Mouse (Mus musculus): ENCODE measurements around the gene Polr1a. TPM values are rescaled to one million over a fixed set of nuclear protein-coding genes. Genes with fewer than 3 reads are reported as not detected.

Polr1a gene
- polyA plus RNA-seq, 1 experiment from 2014 or later = 17.2 TPM

GRCm38 (mm10) chr6:71997215-71997614 is 88.4 kb downstream of the Polr1a start:
- DNase-seq (ENCODE audit: low spot score) = no peak

- no peak for DNase-seq (ENCODE audit: low spot score)
These were observed 91.2 kb downstream of the Polr1a start for GRCm38 (mm10) chr6:71999917-72000512.

GRCm38 (mm10) chr6:72001220-72001777 is 92.4 kb downstream of the Polr1a start:
- DNase-seq (ENCODE audit: low spot score) = no peak

GRCm38 (mm10) chr6:72007411-72008212 is 98.8 kb downstream of the Polr1a start:
- no peak for DNase-seq (ENCODE audit: low spot score)

GRCm38 (mm10) chr6:72008213-72008655 is 99.4 kb downstream of the Polr1a start:
- DNase-seq (ENCODE audit: low spot score) = no peak

GRCm38 (mm10) chr6:72009454-72009853 is 100.6 kb downstream of the Polr1a start:
- no peak for DNase-seq (ENCODE audit: low spot score)

- DNase-seq (ENCODE audit: low spot score) = no peak
These were observed 105.2 kb downstream of the Polr1a start for GRCm38 (mm10) chr6:72014033-72014432.

- no peak for DNase-seq (ENCODE audit: low spot score)
These were observed 109.2 kb downstream of the Polr1a start for GRCm38 (mm10) chr6:72018052-72018451.

- DNase-seq (ENCODE audit: low spot score) = no peak
These were observed 116.6 kb downstream of the Polr1a start for GRCm38 (mm10) chr6:72025497-72025896.

GRCm38 (mm10) chr6:72028079-72028478 is 119.2 kb downstream of the Polr1a start:
- DNase-seq (ENCODE audit: low spot score) = no peak

GRCm38 (mm10) chr6:72029674-72030073 is 120.8 kb downstream of the Polr1a start:
- DNase-seq (ENCODE audit: low spot score) = no peak

Other genes starting within 250 kb of the Polr1a start
- gene Reep1, start 201.5 kb upstream of the Polr1a start, polyA plus RNA-seq (2015; fragmentation: Nextera tagmentation; extraction: Ambion mirVana) = 2.2 and 2.4 TPM in 2 replicates
- gene Mrpl35, start 82.1 kb upstream of the Polr1a start, polyA plus RNA-seq (2015; fragmentation: Nextera tagmentation; extraction: Ambion mirVana) = 87.0 and 95.4 TPM in 2 replicates
- gene Immt, start 77.7 kb upstream of the Polr1a start, polyA plus RNA-seq (2015; fragmentation: Nextera tagmentation; extraction: Ambion mirVana) = 151 and 157 TPM in 2 replicates
- gene Ptcd3, start 303 bp upstream of the Polr1a start, polyA plus RNA-seq (2015; fragmentation: Nextera tagmentation; extraction: Ambion mirVana) = 69.3 and 76.4 TPM in 2 replicates
- gene St3gal5, start 188.5 kb downstream of the Polr1a start, polyA plus RNA-seq (2015; fragmentation: Nextera tagmentation; extraction: Ambion mirVana) = 2.6 TPM in 2 replicates